Mouse (Mus musculus) left cerebral cortex, adult 6 months (tissue): Measurements from ENCODE around the gene Il1rl1. TPM values are rescaled to one million over a fixed set of nuclear protein-coding genes. Genes with fewer than 3 reads are reported as not detected.

Experiments
- long read RNA-seq, 2 experiments: library from polyadenylated mRNA; unstranded; transcript quantifications; one replicate each; pipeline ENCODE4 v2.0.0; 2019 to 2020
- polyA plus RNA-seq: library from polyadenylated mRNA; unstranded; fragments of <200 nt; fragmentation: Nextera tagmentation; gene quantifications from 2 replicates; pipeline ENCODE4 v1.2.3, GENCODE M21; 2021

Il1rl1 gene
- 0.10 TPM in 1 of 2 replicates, not detected in the other for polyA plus RNA-seq
- long read RNA-seq, experiment 1, result 0 reads
- long read RNA-seq, experiment 2, result 0 reads

GRCm38 (mm10) chr1:40428910-40429675 is at the start of gene Il1rl1:
Gene Il1rl1, plus strand, starts transcription at chr1:40429570.

DNA sequence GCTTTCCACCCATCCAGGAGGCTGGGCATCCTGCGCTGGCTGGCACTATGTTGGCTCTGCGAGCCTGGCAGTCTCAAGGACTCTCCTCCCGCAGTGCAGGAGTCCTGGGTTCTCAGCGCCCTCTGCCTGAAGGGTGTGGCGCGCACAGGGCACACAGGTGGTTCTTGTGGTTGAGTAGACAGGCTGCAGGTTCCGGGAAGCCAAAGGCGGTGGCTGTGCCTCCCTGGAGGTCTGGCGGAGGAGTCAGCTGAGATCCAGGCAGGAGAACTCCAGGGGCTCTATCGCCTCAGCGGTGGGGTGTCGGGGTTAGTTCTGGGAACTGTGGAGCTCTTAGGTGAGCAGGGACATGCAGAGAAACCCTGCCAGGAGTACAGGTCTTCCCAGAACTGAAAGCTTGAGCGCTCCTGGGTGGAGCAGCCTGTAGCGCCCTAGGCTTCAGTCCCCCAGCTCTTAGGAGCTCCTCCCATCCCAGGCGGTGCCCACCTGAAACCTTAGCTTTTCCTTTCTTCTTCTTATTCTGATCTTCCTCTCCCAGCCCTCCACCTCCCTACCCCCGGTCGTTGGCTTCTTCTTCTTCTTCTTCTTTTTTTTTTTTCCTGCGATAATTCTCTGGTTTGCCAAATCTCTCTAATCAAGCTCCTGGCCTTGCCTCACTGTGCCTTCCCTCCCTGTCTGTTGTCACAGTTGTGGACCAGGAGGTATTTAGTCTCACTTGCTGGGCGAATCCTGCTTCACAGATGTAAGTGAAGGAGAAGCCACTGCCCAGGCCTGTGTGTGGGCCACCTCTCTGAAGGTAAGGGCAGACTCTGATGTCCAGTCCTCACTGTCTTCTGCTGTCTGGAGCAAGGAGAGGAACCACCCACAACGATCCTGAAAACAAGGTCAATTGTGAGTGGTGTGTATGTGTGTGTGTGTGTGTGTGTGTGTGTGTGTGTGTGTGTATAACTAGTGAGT is 36.4 kb downstream of the Il1rl1 start, which contains the start of gene Il18r1:
TSS of gene Il18r1 (plus strand) at position 76 of the 954 bp plus-strand sequence.

Other genes with a start within 250 kb of the Il1rl1 start
- gene Il1r1, start 204.5 kb upstream of the Il1rl1 start, polyA plus RNA-seq, result 0.37 and 0.45 TPM in 2 replicates
- gene Il1rl2, start 105.0 kb upstream of the Il1rl1 start, polyA plus RNA-seq, result 0.41 and 0.50 TPM in 2 replicates
- gene Il18r1, start 36.0 kb downstream of the Il1rl1 start, polyA plus RNA-seq, result not detected in 2 replicates
- not detected in 2 replicates for gene Il18rap, start 85.8 kb downstream of the Il1rl1 start, polyA plus RNA-seq
- 0.15 and 0.32 TPM in 2 replicates for gene Slc9a4, start 150.5 kb downstream of the Il1rl1 start, polyA plus RNA-seq